Mouse (Mus musculus) cortical plate, adult 2 months (tissue): ENCODE results near the gene Trim5.
"Not testable (repeated sequence)": the region's sequence is repeated elsewhere in the genome, so short reads cannot be mapped to it uniquely, and the experiment has no call there.

ENCODE experiments used
- CTCF ChIP-seq: fragments of 200-500 bp; IDR thresholded peaks from 2 replicates; pipeline ENCODE4 v1.5.1; 2011; ENCODE audit warnings: mild to moderate bottlenecking, control low read depth, low read length; ENCODE audit not compliant: insufficient read depth; ENCODE audit errors: extremely low read depth
- POLR2A ChIP-seq: fragments of 200-500 bp; IDR thresholded peaks from 2 replicates; pipeline ENCODE4 v1.6.1; 2011; ENCODE audit warnings: mild to moderate bottlenecking, low read length, control low read depth; ENCODE audit not compliant: insufficient read depth; ENCODE audit errors: extremely low read depth

DNA sequence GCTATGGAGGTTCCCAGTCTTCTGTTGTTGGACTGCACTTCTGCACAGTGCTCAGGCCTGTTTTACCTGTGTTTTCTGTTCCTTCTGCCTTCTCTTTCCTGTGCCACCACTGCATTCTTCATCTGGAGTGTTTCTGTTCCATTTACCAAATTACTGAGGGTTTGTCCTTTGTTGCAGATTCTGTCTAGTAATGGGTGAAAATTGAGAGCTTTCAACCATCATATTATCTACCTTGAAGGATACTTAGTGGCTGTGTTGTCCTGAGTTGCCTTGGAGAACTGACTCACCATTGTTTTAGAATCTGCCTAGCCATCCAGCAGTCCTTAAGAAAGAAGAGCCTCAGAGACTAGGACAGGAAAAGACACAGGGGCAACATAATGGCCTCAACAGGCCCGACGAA, 41.3 kb upstream of the Trim5 start, which contains the start of gene Trim34b:
- TF ChIP-seq CTCF, POLR2A: not testable (repeated sequence)
